Mouse (Mus musculus) heart, postnatal 0 days (tissue): Measurements from ENCODE around the gene Casp2. TPM values are rescaled to one million over a fixed set of nuclear protein-coding genes. Genes with fewer than 3 reads are reported as not detected.

ENCODE experiments used
- ATAC-seq: fragments of 200-750 bp; cut with Nextera tagmentation; 2 replicates; pipeline ENCODE4 v1.8.0; 2017; ENCODE audit warnings: low read depth, moderate number of reproducible peaks, moderate library complexity; ENCODE audit not compliant: insufficient read depth
- DNase-seq: peaks from one replicate; pipeline ENCODE4 v3.0.0-alpha.2; 2016; ENCODE audit warnings: low spot score
- H3K27ac ChIP-seq: fragments of 300-500 bp; sonication (generic); 2 replicates; pipeline ENCODE4 v1.5.1; 2014; ENCODE audit warnings: low read depth, mild to moderate bottlenecking
- H3K27me3 ChIP-seq: fragments of 300-500 bp; sonication (generic); 2 replicates; pipeline ENCODE4 v1.6.1; 2014; ENCODE audit warnings: low read length, mixed read lengths; ENCODE audit not compliant: control insufficient read depth, insufficient read depth
- H3K36me3 ChIP-seq: fragments of 300-500 bp; sonication (generic); replicated peaks from 2 replicates; pipeline ENCODE4 v1.6.1; 2014; ENCODE audit warnings: low read length, mixed read lengths; ENCODE audit not compliant: control insufficient read depth, insufficient read depth
- H3K4me1 ChIP-seq: fragments of 300-500 bp; sonication (generic); 2 replicates; pipeline ENCODE4 v1.6.1; 2014; ENCODE audit warnings: antibody characterized with exemption; ENCODE audit not compliant: control insufficient read depth, insufficient read depth
- H3K4me2 ChIP-seq: fragments of 300-500 bp; sonication (generic); 2 replicates; pipeline ENCODE4 v1.6.1; 2014; ENCODE audit warnings: low read depth, mild to moderate bottlenecking, low read length, moderate library complexity
- H3K4me3 ChIP-seq: fragments of 300-500 bp; sonication (generic); 2 replicates; pipeline ENCODE4 v1.5.1; 2014; ENCODE audit warnings: low read depth, low read length
- H3K9ac ChIP-seq: fragments of 300-500 bp; sonication (generic); replicated peaks from 2 replicates; pipeline ENCODE4 v1.6.1; 2014; ENCODE audit warnings: low read depth, low read length, mixed read lengths
- H3K9me3 ChIP-seq: fragments of 300-500 bp; sonication (generic); replicated peaks from 2 replicates; pipeline ENCODE4 v1.6.1; 2016; ENCODE audit warnings: low read length; ENCODE audit not compliant: control insufficient read depth
- CTCF ChIP-seq: IDR thresholded peaks from 2 replicates; pipeline ENCODE4 v1.5.1; 2016; ENCODE audit warnings: antibody characterized with exemption, control low read depth, low read depth
- EP300 ChIP-seq: IDR thresholded peaks from 2 replicates; pipeline ENCODE4 v1.6.1; 2016; ENCODE audit warnings: antibody characterized with exemption, low read depth
- WGBS: fragments of 180-500 bp; shearing (Covaris S2); extraction: QIAGEN DNeasy Blood & Tissue Kit; methylation state at CpG from one replicate; pipeline ENCODE4 v1.1.7; 2014; 5-methylcytosine and 5-hydroxymethylcytosine counted together
- polyA plus RNA-seq: library from polyadenylated mRNA; unstranded; fragments of >200 nt; fragmentation: Nextera tagmentation; extraction: Ambion mirVana; gene quantifications from 2 replicates; pipeline ENCODE4 v1.2.1, GENCODE M21; 2015
- total RNA-seq: library from RNA; depleted of rRNA; stranded (reverse); fragments of >200 nt; gene quantifications from 2 replicates; pipeline ENCODE4 v1.2.3, GENCODE M21; 2014; ENCODE audit warnings: low replicate concordance

The Casp2 gene
- total and polyA plus RNA-seq, 2 experiments from 2014 or later = 14.9 to 25.8 TPM

DNA sequence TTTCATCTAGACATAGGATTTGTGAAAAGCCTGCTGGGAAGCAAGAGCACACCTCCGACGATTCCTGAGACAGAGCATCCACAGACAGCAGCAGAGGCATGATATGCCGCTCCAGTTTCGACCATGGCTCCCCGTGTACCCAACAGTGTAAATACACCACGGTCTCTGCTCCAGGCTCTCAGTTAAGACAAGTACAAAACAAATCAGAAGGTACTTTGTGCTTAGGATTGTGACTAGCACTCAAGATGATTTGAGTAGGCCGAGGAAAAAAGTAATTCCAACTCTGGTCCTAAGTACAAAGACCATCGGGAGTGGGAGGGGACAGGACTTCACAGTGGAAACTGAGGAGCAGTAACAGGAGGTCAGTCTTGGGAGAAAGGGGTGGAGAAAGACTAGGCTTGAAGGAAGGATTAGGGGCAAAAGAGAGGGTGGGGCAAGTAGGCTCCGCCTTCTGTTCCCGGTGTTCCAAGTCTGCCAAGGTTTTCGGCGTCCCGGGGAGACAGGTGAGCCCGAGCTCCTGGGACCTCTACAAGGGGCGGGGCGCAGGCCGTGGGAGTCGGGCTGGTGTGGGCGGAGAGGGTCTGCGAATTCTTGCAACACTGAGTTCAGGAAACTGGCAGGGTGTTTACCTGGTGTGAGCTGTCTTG lies 3.1 kb upstream of the Casp2 start, which contains the start of gene Tmem139:
Gene Tmem139, plus strand, starts transcription at position 447 of the 647 bp plus-strand sequence.
- Histone ChIP-seq H3K36me3 (no peaks in the 10 kb centered on the region), H3K4me2 (peak within 1 kb of the TSS; percentile 3; the same call in 1 of the 2 replicates), H3K4me1 (peaks cover 8% of the 10 kb centered on the region), H3K9me3 (no peaks in the 10 kb centered on the region), H3K27me3 (no peaks in the 10 kb centered on the region), H3K27ac (no peak within 1 kb of the TSS), H3K9ac (no peak within 1 kb of the TSS), H3K4me3 (no peak within 1 kb of the TSS)
- DNase-seq (no peak), ATAC-seq (no peak)
- whole genome bisulfite sequencing = 17% methylated on average over 20 of the region's 20 CpGs
- no peak for TF ChIP-seq CTCF

DNA sequence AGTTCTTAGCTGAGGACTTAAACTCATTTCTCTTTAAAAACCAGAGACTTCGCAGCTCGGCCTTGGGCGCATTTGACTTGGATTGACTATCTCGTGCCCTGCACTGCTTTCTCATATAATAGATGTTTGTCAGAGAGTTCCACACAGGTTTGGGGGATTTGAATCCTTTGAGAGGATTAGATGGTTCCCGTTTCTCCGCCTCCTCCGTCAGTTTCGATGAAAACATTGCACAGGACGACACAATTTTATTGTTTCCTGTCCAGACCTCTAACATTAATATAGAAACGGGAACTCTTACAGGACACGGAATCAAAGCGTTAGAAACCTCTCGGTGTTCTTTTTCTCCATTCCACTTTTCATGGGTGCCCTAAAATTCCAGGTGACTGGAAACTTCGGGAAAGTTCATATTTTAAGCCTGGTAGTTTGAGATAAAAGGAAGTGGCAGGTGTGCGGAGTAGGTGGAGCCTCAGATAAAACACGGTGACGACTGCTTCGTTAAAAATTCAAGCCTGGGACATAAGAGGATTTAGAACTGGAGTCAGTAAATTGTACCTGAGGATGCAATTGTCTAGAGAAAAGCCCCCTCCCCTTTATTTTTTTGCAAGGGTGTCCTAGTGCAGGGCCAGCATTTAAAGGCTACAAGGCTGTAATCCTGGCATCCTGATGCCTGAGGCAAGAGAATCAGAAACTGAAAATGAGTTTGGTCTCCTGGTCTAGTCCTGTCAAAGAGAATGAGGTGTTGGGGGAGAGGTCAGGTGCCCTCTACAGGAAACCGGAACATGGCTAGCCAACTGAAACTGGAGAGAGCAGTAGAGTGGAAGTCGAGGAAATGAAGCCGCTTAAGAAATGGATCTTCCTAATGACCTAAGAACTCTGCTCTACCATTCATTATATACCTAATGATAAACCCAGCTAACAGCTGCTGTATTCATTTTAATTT lies 876 bp downstream of the Casp2 start:
- Histone ChIP-seq H3K36me3 (peaks cover 33% of the 10 kb centered on the region), H3K27me3 (no peaks in the 10 kb centered on the region), H3K9me3 (no peaks in the 10 kb centered on the region), H3K4me3 (peak overlapping the region; percentile 81), H3K27ac (peak overlapping the region; percentile 85), H3K9ac (peak overlapping the region; percentile 81), H3K4me2 (peak overlapping the region; percentile 79), H3K4me1 (peaks cover 11% of the 10 kb centered on the region)
- DNase-seq (peak; percentile 11), ATAC-seq (no peak)
- no peak for TF ChIP-seq CTCF
- no peak for TF ChIP-seq EP300
- under 1% methylated on average over 21 of the region's 21 CpGs for WGBS

DNA sequence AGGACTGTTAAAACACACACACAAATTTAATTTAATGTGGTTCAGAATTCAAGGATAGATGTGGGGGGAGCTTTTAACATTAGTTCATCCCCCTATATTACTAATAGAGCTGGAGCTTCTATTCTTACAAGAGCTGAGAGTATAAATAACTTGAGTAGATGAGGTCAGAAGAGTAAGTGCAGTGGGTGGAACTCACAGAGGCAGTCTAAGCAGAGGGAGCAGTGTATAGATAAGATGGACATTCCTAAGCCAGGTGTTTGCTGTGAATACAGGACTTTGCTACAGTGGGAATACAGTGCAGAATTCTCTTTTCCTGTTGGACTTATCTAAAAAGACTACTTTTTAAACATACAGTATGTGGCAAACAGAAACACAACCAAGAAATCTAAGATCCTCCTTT lies 6.0 kb downstream of the Casp2 start:
- H3K9me3 ChIP-seq = no peaks in the 10 kb centered on the region
- peaks cover 10% of the 10 kb centered on the region for H3K4me1 ChIP-seq
- H3K9ac ChIP-seq = no peak overlapping the region
- ATAC-seq (0 out of 2 replicates have a peak, but pooled peaks have one; percentile 49), DNase-seq (peak; percentile 40)
- H3K27ac ChIP-seq = peak overlapping the region; percentile 20; the same call in 1 of the 2 replicates
- H3K36me3 ChIP-seq = peaks cover 72% of the 10 kb centered on the region
- TF ChIP-seq CTCF = no peak
- TF ChIP-seq EP300 = no peak
- H3K4me3 ChIP-seq = no peak overlapping the region
- H3K4me2 ChIP-seq = no peak overlapping the region
- no peaks in the 10 kb centered on the region for H3K27me3 ChIP-seq

GRCm38 (mm10) chr6:42276151-42276550 lies 11.4 kb downstream of the Casp2 start:
- WGBS = 68% methylated on average over 2 of the region's 2 CpGs
- no peak for DNase-seq
- Histone ChIP-seq H3K4me1 (no peaks in the 10 kb centered on the region), H3K4me3 (no peak overlapping the region), H3K4me2 (no peak overlapping the region), H3K27ac (no peak overlapping the region), H3K36me3 (peaks cover 85% of the 10 kb centered on the region), H3K9ac (no peak overlapping the region), H3K27me3 (no peaks in the 10 kb centered on the region), H3K9me3 (no peaks in the 10 kb centered on the region)
- no peak for ATAC-seq
- TF ChIP-seq EP300 (no peak), CTCF (no peak)

DNA sequence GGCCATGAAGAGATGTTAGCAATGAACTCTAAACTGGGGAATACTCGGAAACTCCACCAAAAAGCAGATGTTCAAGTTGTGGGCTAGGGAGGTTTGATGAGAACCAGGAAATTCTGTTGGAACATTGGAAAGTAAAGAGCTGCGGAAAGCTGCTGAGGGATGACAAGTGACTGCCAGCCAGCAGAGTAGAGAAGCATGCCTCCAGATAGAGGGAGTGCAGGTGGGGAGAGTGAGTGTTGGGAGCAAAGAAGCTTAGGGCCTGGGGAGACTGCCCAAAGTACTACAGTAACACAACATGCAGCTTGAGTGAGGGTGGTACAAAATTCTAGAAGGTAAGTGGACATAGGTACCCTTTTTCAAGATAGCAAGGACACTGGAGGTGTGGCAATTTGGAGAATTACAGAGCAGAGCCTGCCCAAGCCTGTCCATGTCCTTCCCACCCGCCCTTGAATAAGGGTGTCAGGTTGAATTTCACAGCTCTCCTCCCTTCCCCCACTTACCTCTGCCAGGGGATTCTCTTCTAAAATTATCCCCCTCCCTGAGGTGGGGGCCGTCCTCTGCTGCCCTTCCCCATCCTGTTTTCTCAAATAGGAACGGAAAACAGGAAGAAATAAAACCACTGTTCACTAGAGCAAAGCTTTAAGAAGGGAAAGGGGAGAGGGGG lies 18.2 kb downstream of the Casp2 start:
- Histone ChIP-seq H3K27me3 (no peaks in the 10 kb centered on the region), H3K4me1 (peaks cover 5% of the 10 kb centered on the region; the same call in 1 of the 2 replicates), H3K9me3 (no peaks in the 10 kb centered on the region), H3K9ac (no peak overlapping the region), H3K4me3 (no peak overlapping the region), H3K4me2 (no peak overlapping the region), H3K36me3 (peaks cover 54% of the 10 kb centered on the region), H3K27ac (peak overlapping the region; percentile 35; the same call in 1 of the 2 replicates)
- ATAC-seq (peak; percentile 66), DNase-seq (peak; percentile 13)
- 41% methylated on average over 5 of the region's 5 CpGs for WGBS
- TF ChIP-seq CTCF = no peak
- TF ChIP-seq EP300 = no peak
